ENCODE assay signal across 22 mouse cellular contexts in genomic region chr7:114139400-114139799, GRCm38 (mm10).
"Had no signal": no experiment of that assay in that cellular context is flagged by ENCODE, and none has a peak within 500 bp of the region (broad histone marks: within the 10 kb centered on the region; RNA-seq: fewer than 3 reads in every experiment).

No protein-coding gene starts in this region.

- DNase-seq: kidney, adult 2 months; kidney, postnatal 25 days; layer of hippocampus, postnatal 36 days; liver; lung, adult 18-20 months; lung, postnatal 10 days; lung, postnatal 4 days; midbrain, embryonic 14.5 days; retina, postnatal 1 day; right cerebral cortex, postnatal 25 days; spleen, adult 18-20 months had no signal

- H3K27ac ChIP-seq: kidney, postnatal 0 days; limb, embryonic 10.5 days; limb, embryonic 13.5 days; liver, embryonic 12.5 days; liver, embryonic 15.5 days; lung, embryonic 15.5 days; neural tube, embryonic 12.5 days; neural tube, embryonic 15.5 days; stomach, embryonic 15.5 days had no signal

- H3K4me3 ChIP-seq: layer of hippocampus, adult 2 months; limb, embryonic 10.5 days; limb, embryonic 13.5 days; liver, embryonic 12.5 days; liver, embryonic 15.5 days; lung, embryonic 15.5 days; neural tube, embryonic 12.5 days; neural tube, embryonic 15.5 days; stomach, embryonic 15.5 days had no signal

- ATAC-seq: intestine, postnatal 0 days; liver, embryonic 12.5 days had no signal
